Comparison of ENCODE assay signal across 12 mouse cellular contexts in the genomic region with DNA sequence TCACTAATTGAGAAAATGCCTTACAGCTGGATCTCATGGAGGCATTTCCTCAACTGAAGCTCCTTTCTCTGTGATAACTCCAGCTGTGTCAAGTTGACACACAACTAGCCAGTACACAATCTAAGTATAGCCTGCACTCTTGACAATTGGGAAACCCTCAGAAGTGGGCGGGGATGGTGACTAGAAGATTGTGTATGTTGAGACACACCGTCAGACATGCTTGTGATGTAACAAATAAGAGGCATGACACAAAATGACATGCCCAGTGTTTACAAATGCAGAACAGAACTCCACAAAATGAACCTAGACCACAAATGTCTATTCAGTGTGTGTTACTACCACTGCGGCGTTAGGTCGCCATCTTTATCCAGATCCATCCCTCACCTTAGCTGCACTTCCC. TPM values are rescaled to one million over a fixed set of nuclear protein-coding genes. Genes with fewer than 3 reads are reported as not detected.
"Had no signal": no experiment of that assay in that cellular context is flagged by ENCODE, and none has a peak within 500 bp of the region (broad histone marks: within the 10 kb centered on the region; RNA-seq: fewer than 3 reads in every experiment).

No protein-coding gene starts in this region.

- H3K27ac ChIP-seq: hindbrain, embryonic 15.5 days; kidney, embryonic 15.5 days; limb, embryonic 10.5 days; midbrain, embryonic 12.5 days; neural tube, embryonic 13.5 days had no signal

- H3K9me3 ChIP-seq: hindbrain, embryonic 15.5 days; kidney, embryonic 15.5 days; midbrain, embryonic 12.5 days; neural tube, embryonic 13.5 days had no signal

- H3K9ac ChIP-seq: hindbrain, embryonic 15.5 days; kidney, embryonic 15.5 days; midbrain, embryonic 12.5 days; neural tube, embryonic 13.5 days had no signal

- H3K4me1 ChIP-seq: hindbrain, embryonic 15.5 days; kidney, embryonic 15.5 days; limb, embryonic 10.5 days; midbrain, embryonic 12.5 days; neural tube, embryonic 13.5 days had no signal

- ATAC-seq: midbrain, embryonic 16.5 days had no signal

- H3K4me2 ChIP-seq: hindbrain, embryonic 15.5 days; kidney, embryonic 15.5 days; midbrain, embryonic 12.5 days; neural tube, embryonic 13.5 days had no signal

- DNase-seq: layer of hippocampus, postnatal 36 days; lung, adult 2 months; retina, postnatal 1 day; thymus, adult 2 months; thymus, postnatal 25 days had no signal

- H3K4me3 ChIP-seq: hindbrain, embryonic 15.5 days; kidney, embryonic 15.5 days; limb, embryonic 10.5 days; midbrain, embryonic 12.5 days; neural tube, embryonic 13.5 days had no signal

- H3K27me3 ChIP-seq: hindbrain, embryonic 15.5 days; kidney, embryonic 15.5 days; midbrain, embryonic 12.5 days; neural tube, embryonic 13.5 days had no signal

RNA-seq across cellular contexts. Expression of a gene that starts 59.0 kb away (rescaled TPM):
- total RNA-seq: megakaryocyte-erythroid progenitor cell, adult 5-6 weeks had no signal
